Mouse (Mus musculus): ENCODE results near the gene Fabp1.

- TF ChIP-seq GATA1 (IDR thresholded peaks at IDR 0.05; ENCODE audit: borderline replicate concordance, low read length) (no peak), FLI1 (IDR thresholded peaks at IDR 0.05; ENCODE audit: low read length) (no peak)
Observed at GRCm38 (mm10) chr6:71226544-71226943, 26.9 kb downstream of the Fabp1 start.

Measured in megakaryocyte, embryonic 14.5 days (primary cell).